Mouse (Mus musculus) kidney, adult 2 months (tissue): Measurements from ENCODE around the gene Smyd3.

Experiments used
- CTCF ChIP-seq: fragments of 200-500 bp; conservative IDR thresholded peaks from 2 replicates; pipeline ENCODE4 v1.5.1; 2011; ENCODE audit warnings: low read depth, mild to moderate bottlenecking, control low read depth, low read length, moderate library complexity, mixed read lengths; ENCODE audit not compliant: insufficient read depth, insufficient read length
- POLR2A ChIP-seq: fragments of 200-500 bp; IDR thresholded peaks from one replicate; pipeline ENCODE4 v1.6.1; 2011; ENCODE audit warnings: low read depth, low read length, control low read depth

DNA sequence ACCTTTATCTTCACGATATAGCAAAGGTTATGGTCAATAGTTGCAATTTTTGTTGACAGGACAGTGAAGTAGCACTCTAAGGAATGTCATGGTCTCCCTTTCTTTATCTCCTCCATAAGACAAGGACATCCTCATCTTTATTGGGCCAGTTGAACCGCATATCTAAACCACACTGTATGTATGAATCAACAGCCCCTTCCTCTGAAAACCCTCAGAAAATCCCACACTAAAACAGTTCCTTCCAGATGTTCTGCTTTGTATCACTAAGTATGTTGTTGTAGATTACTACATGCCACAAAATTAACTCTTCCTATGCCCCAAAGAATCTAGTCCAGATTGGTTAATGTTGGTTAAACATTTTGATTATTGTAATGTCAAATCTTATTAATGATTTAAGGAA is 160.7 kb downstream of the Smyd3 start:
- TF ChIP-seq POLR2A (no peak), CTCF (no peak)
